Mouse (Mus musculus) 3T3-L1 (cell line): Measurements from ENCODE around the gene Borcs7.
"Not testable (repeated sequence)": the region's sequence is repeated elsewhere in the genome, so short reads cannot be mapped to it uniquely, and the experiment has no call there.

Experiments
- DNase-seq: peaks from one replicate; pipeline ENCODE4 v3.0.0-alpha.2; 2015; ENCODE audit warnings: low read depth, low spot score

Borcs7 gene

DNA sequence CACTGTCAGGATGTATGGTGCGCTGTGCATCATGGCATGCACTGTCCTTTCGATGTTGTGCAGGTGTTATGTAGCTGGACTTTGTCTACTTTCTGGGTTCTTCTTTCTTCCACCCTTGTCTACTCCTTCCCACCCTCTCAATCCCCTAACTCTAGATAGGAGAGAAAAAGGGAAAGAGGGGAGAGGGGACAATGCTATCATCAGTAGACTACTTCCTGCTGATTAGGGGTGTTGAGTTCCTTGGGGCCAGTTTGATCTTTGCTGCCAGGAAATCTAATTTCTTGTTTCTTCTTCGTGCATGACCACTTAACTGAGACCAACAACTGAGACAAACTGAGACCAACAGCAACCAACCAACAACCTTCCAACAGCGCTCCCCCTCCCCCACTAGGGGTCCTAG lies 20.9 kb downstream of the Borcs7 start:
- no peak for DNase-seq

DNA sequence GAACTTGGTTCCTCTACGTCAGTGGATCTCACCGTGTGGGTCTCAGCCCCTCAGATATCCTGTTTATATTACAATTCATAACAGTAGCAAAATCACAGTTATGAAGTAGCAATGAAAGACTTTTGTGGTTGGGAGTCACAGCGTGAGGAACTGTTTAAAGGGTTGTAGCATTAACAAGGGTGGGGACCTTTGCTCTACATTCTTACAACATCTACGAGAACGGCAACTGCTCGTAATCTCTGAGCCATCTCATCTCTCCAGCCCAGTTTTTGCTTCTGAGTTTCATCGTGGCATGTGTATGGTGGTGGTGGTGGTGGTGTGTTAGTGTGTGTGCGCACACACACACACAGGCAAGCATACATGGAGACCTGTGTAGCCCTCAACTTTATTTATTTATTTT lies 24.5 kb downstream of the Borcs7 start:
- no peak for DNase-seq

DNA sequence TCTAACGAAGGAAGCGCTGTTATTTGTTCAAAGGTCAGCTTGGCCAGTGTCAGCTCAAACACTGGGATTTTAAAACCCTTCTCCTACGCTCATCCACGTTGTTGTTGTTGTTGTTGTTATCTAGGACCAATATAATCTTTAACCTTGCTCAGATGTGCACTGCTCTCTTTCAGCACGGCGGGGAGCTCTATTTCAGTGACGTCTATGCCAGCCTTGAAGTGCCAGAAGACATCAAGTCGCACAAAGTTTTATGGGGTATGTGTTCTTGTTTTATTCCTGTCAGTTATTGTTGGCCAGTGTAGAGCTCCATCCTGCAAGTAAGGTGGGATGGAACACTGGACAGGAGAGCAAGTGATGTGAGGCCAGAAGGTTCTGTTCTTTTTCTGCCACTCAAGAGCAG lies 25.3 kb downstream of the Borcs7 start:
- DNase-seq: no peak

DNA sequence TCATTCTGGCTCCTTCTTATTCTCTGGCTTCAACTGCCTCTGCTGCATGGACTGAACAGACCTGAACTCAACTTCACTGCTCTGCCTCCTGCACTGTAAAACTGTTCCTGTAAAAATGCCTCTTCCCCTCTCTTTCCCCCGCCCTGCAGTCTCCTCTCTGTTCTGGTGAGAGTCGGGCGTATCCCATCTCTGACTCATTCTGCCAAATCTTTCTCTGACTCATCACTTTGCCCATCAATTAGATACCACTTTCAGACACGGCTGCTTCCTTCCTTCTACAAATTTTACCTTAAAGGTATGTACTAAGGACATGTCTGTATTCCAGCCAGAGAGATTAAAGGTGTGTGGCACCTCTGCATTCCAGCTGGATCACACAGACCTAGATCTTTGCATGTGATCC lies 28.4 kb downstream of the Borcs7 start:
- peak; percentile 80 for DNase-seq

DNA sequence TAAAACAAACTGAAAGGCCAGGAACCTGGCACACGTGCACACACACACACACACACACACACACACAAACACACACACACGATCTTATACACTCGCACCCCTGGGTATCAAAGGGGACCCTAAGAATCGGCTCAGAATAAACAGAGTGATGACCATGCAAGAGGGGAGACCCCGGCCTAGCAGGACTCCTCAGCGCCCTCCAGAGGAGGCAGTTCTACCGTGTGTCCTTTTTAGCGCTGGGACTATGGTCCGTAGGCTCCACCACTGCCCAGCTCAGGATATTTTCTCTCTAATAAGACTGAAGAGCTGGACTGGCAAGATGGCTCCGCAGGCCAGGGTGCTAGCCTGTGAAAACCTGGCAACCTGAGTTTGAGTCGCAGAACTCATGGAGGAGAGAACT lies 34.7 kb downstream of the Borcs7 start:
- no peak for DNase-seq

DNA sequence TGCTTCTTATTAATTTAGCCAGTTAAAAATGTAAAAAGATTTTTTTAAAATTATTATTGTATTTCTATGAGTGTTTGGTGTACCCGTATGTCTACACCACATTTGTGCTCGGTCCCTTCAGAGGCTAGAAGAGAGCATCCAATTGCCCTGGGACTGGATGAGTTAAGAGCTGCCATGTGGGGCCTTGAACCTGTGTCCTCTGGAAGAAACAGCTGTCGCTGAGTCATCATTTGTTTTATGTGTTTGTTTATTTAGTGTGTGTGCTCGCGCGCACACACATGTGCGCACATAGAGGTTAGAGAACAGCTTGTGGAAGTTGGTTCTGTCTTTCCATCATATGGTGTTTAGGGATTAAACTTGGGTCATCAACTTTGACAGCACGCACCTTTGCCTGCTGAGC lies 36.4 kb downstream of the Borcs7 start:
- no peak for DNase-seq

DNA sequence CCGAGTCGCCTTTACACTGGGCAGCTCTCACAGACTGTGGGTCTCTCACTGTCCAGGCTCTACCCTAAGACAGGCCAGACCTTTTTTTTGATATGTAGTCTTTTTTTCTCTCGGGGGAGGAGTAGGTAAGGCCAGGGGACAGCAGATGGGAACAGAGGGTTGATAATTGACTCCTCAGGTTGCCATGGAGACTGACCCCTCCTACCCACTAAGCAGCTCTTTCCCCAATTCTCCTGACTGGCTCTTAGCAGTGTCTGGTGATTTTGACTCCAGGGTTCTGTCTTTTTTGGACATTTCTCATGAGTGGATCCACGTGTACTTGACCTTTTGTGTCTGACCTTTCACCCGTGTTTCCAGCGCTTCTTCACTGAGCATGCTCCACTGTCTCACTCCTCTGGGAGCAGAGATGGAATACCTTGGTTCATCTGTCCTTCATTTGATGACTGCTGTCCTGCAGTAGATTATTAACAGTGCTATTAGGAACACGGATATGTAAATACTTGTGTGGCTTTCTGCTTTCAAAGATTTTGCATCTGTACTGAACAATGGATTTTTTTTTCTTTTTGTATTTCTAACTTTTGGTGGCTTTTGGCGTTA lies 37.5 kb downstream of the Borcs7 start:
- no peak for DNase-seq

DNA sequence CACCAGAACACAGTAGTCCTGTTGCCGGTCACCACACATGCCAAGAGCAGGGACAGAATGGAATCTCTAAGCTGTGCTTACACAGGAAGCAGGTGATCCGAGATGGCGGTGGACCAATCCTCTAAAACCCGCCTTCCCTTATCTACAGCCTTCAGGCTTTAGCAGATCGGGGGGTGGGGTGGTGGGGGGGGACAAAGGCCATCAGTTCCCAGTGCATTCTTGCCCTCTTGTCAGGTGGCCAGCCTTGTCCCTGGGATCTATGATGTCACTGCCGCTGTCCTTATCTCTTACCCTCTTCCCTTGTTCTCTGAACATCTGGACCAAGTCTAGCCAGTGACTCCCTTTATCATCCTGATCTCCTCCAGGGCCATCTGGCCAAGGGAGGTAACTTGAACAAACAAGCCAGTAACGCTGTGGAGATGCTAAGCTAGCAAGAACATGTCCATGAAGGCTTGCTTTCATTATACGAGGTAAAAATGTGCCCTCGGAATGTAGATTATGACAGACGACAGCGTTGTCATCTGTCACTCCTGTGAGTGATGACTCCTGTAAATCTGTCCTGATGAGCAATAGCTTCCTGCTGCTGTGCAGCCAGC lies 38.3 kb downstream of the Borcs7 start:
- peak; percentile 43 for DNase-seq

DNA sequence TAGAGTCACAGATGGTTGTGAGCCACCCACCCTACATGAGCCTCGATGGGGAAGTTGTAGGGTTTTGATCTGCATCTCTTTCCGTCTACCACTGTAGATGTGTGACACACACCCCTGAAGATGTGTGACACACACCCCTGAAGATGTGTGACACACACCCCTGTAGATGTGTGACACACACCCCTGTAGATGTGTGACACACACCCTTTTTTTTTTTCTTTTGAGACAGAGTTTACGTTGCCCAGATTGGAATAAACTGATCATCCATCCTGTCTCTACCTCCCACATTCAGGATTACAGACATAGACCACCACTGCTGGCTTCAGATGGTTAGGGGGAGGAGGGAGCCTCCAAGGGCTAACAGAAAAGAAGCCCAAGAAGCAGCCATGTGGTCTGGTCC lies 39.2 kb downstream of the Borcs7 start:
- no peak for DNase-seq

DNA sequence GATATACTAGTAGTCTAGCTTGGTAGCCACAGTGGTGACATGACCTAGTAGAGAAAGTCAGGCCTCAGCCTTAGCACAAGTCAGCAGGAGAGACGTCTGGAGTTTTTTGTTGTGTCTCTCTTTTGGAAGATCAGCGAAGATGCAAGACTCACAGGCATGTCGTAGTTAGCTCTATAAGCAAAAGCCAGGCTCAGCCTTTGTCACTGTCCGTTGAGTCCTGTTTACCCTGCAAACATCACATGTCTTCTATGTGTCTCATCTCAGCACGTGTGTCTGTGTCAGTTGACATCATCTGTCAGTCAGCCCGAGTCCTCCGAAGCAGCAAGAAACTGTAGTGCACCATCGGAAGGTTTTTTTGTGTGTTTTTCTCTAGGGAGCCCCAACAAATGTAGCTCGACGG lies 41.6 kb downstream of the Borcs7 start:
- DNase-seq: no peak

DNA sequence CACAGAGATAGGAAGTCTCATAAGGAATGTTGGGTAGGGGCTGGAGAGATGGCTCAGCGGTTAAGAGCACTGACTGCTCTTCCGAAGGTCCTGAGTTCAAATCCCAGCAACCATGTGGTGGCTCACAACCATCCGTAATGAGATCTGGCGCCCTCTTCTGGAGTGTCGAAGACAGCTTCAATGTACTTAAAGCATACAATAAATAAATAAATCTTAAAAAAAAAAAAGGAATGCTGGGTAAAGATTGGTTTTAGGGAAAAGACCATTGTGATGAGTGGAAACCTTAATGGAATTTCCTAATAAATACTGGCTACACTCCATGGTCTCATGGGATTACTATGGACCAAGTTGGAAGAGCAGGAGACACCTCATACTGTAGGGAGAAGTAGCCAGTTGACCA lies 43.0 kb downstream of the Borcs7 start:
- not testable (repeated sequence) for DNase-seq

DNA sequence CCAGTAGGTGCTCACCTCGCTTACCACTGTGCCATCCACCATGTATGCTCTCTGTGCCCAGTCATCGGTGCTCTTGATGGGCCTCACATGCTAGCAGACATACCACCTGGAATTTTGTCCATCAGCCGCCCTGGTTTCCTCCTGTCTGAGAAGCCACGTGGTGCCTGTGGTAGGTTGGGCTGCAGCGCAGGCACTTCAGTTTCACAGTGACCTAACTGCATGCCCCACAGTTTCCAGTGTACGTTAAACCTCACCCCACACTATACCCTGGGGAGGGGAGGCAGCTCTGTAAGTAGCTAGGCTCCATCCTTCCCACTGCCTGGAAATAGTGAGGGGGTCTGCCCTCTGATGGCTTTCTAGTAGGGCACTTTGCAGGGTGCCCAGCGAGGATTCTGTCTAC lies 43.9 kb downstream of the Borcs7 start:
- DNase-seq: no peak

DNA sequence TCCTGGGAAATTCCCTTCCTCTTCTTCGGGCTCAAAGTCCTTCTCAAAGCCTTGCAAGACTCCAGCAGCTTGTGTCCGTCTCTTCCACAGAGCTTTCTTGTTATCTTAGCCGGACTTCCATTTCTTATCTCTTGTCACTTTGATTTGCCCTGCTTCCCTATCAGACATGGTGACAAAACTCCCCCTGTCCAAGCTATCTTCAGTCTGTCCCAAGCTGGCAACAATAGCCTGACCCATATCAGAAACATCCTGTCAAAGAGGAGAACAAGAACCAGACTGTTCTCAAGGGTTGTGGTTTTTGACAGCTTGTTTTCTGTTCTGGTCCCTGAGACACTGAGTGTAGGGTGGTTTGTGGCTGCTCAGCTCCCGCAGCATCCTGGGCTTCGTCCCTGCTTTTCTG lies 45.5 kb downstream of the Borcs7 start:
- DNase-seq: no peak

DNA sequence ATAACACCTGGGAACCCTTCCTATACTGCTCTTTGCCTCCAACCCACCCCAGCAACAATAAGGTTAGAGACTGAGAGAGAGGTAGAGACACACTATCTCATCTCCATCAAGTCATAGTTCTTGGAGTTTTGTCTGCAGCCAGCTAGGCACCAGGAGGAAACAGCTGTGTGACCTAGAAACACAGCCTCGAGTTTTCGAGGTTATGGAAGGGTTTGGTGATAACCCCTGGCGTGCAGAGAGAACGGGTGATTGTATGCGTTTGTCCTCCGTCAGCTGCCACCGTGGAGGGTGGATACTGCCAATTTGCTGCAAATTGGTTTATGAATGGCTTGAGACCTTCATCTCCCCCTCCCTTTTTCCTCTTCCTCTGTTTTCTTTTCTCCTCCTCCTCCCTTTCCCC lies 47.4 kb downstream of the Borcs7 start:
- no peak for DNase-seq

DNA sequence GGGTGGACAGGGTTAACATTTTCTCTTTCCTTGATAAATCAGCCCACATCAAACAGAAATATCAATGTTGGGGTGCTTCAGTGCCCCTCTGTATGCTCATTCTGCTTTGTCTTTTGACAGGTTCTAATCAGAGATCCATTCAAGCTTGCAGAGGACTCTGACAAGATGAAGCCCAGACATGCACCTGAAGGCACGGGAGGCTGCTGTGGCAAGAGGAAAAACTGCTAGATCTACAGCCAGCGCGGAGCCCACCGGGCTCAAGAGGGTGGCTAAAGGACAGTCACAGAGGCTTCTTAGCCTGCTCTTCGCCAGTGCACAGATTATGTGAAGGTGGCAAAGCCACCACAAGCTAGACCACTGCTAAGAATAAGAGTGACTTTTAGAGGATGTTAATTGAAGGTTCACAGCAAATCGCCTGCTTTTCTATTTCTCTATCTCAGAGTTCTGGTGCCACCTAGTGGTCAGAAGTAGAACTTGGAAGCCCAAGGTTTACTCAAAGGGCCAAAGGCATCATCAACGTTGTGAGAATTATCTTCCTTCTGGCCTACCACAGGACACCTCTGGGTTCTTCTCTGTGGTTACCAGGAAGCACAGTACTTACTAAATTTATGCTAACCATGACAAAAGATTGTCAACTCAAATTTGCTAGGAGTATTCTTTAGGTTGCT lies 50.8 kb downstream of the Borcs7 start:
- DNase-seq: peak; percentile 90

DNA sequence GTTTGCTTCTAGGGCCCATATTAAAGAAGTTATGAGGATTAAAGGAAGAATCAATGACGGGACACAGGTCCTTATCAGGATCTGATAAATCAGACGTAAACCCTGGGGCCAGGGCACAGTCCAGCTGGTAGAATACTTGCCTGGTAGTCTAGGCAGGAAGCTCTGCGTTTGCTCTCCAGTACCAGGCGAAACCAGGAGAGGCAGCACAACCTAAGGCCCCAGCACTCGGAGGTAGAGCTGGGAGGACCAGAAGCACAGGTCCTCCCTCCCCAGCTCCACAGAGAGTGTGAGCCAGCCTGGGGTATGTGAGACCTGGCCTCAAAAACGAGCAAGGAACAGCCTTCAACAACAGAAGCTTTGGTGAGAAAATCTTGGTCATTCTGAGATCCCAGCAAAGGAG lies 51.9 kb downstream of the Borcs7 start:
- peak; percentile 59 for DNase-seq

DNA sequence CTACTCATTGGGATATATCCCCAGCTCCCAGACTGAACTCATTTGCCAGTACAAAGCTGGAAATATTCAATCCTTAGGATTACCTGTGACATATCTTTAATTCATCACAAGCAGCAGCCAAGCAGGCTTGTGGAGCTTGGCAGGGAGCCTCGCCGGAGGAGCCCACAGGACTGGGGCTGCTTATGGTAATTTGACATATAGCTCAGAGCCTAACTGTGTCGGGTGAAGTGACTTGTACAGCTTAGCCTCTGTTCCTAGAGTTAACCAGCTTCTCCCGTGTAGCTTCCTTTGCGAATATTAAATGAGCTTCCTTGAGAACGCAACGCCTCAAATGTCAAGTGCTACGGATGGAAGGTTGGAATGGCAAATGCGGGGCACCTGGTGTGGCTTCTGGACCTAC lies 55.0 kb downstream of the Borcs7 start:
- no peak for DNase-seq

DNA sequence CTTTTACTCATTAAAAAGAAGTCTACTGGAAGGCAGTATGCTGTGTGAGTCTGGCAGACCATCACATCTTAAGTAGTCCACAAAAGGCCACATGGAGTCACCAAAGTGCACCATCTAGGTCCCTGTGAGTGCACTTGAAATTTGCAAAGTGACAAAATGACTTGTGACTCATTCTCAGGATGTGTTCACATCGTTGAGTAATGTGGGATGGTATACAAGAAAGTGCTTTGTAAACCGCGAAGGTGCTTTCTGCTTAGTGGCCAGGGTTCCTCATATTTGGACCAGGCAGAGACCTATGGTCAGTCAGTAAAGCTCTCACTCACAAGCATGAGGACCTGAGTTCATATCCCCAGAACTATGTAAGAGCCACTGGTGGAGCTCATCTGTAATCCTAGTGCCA lies 58.1 kb downstream of the Borcs7 start:
- no peak for DNase-seq

DNA sequence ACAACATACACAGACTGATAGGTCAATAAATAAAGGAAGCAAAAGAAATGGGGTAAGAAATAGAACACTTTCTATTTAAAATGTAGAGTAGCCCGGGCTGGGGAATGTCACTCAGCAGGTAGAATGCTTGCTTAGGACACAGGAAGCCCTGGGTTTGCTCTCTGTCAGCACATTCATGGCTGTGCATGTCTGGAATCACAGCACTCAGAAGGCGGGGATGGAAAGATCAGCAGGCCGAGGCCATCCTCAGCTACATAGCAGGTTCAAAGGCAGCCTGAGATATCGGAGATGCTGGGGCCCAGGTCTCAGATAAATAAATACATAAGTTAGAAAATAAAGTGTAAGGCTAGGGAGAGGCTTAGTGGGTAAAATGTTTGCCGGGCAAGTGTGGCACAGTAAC lies 62.5 kb downstream of the Borcs7 start:
- no peak for DNase-seq
